Mouse (Mus musculus): ENCODE results near the gene Reep3. TPM values are rescaled to one million over a fixed set of nuclear protein-coding genes. Genes with fewer than 3 reads are reported as not detected.

The Reep3 gene
- polyA plus RNA-seq, 1 experiment from 2014 or later, result 38.6 TPM

DNA sequence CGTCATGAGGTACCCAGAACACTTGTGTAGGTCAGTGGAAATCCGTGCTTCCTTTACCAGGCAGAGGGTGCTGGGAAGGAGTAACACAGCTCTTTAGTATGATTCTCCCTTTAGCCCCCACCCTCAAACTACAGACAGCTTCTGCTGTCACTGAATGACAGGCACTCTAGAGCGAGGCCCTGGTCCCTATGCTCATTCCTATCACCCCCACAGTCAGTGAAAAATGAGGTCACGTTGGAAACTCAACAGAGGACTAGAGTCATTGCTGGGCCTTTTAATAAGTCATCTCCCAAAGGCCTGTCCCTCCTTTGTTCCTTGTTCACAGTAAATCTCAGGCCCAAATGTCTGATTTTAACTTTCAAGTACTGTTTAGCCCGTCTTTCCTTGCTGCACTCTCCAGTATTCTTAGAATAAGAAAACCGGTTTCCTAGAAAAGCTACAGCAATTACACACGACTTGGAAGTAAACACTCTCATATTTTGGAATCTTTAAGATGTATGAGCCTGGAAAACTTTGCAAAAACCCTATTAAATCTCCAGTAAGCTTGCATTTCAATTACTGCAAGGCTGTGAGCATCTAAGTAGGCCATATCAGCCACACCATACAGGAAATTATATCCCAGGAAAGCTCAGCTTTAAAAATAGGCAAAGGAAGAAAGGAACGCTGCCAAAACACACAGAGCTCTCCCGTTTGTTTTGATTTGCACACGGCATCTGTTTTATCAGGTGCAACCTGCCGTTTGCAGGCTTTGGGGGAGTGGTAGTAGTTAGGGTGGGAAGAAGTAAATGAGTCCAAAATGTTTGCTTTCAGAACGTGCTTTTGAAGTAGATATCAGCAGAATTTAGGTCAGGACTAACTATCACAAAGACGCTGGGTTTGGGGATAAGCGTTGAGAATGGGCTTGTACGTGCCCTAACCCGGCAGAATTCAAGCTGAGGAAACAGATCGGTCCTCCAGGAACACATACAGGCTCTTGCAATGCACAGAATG is 40.6 kb downstream of the Reep3 start:
- Histone ChIP-seq H3K27me3 (no peaks in the 10 kb centered on the region), H3K4me1 (replicated peaks) (peaks cover 31% of the 10 kb centered on the region), H3K27ac (peak overlapping the region; percentile 58), H3K4me2 (replicated peaks) (no peak overlapping the region), H3K4me3 (replicated peaks) (no peak overlapping the region), H3K36me3 (no peaks in the 10 kb centered on the region), H3K9ac (replicated peaks) (no peak overlapping the region), H3K9me3 (no peaks in the 10 kb centered on the region)
- no peak for ATAC-seq
- WGBS, result 82% methylated on average over 17 of the region's 17 CpGs

DNA sequence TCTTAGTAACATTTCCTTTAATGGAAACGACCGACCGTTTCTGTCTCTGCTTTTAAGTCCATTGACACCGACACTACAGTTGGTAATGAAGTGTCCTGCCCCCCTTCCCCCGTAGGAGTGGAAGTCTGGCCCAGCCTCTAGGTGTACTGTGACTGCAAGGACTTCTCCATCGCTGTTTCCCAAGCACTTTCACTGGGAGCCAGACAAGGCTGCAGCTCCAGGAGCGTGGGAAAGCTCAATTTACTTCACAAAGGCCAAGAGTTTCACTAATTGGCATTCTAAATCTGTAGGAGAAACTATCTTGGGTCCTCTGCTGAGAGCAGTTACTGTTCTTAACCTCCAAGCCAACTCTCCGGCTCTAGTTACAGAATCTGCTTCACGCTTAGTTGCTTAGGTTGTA is 43.3 kb downstream of the Reep3 start:
- Histone ChIP-seq H3K4me2 (replicated peaks) (no peak overlapping the region), H3K9me3 (no peaks in the 10 kb centered on the region), H3K27ac (peak overlapping the region; percentile 70), H3K27me3 (no peaks in the 10 kb centered on the region), H3K36me3 (no peaks in the 10 kb centered on the region), H3K4me1 (replicated peaks) (peaks cover 33% of the 10 kb centered on the region), H3K4me3 (replicated peaks) (no peak overlapping the region), H3K9ac (replicated peaks) (no peak overlapping the region)
- 10% methylated on average over 9 of the region's 9 CpGs for WGBS
- ATAC-seq, result peak; percentile 59; the same call in 1 of the 2 replicates

DNA sequence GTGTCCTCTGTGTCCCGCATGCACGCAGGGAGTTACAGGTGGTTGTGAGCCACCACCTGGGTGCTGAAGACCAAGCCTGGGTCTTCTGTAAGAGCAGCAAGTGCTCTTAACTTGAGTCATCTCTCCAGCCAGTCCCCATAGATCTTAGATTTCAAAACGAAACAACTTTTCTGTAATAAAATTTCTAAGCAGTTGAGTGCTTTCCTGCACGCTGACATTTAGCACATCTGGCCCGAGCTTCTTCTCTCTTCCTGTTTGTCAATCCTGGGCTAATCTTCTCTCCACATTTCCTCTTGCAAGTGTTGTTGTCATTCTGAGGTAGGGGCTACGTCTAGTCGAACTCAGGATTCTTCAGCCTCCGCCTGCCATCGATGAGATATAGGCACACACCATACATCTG is 44.3 kb downstream of the Reep3 start:
- Histone ChIP-seq H3K9ac (replicated peaks) (no peak overlapping the region), H3K36me3 (no peaks in the 10 kb centered on the region), H3K27ac (0 out of 2 replicates have a peak overlapping the region, but pooled peaks have one; percentile 14), H3K9me3 (no peaks in the 10 kb centered on the region), H3K4me2 (replicated peaks) (no peak overlapping the region), H3K27me3 (no peaks in the 10 kb centered on the region), H3K4me1 (replicated peaks) (peaks cover 39% of the 10 kb centered on the region), H3K4me3 (replicated peaks) (no peak overlapping the region)
- no peak for ATAC-seq
- WGBS, result 86% methylated on average over 9 of the region's 9 CpGs

DNA sequence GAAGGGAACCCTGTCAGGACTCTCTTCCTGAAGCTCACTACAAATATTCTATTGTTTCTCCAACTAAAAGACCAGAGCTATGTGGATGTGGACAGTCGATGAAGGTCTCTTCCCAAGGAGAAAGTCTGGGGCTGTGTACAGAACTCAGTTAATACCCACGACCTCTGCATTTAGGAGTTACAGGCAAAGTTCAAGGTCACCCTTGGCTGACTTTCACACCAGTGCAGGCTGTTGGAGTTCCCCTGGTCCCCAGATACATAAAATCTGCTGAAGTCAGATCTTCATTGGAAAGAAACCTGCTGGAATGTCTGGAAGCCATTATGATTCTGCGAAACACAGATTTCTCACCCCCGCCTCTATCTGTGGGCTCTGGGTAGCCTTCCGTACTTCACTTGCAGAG is 45.3 kb downstream of the Reep3 start:
- Histone ChIP-seq H3K4me2 (replicated peaks) (no peak overlapping the region), H3K27ac (no peak overlapping the region; the same call in 1 of the 2 replicates), H3K27me3 (no peaks in the 10 kb centered on the region), H3K36me3 (no peaks in the 10 kb centered on the region), H3K9ac (replicated peaks) (no peak overlapping the region), H3K9me3 (no peaks in the 10 kb centered on the region), H3K4me3 (replicated peaks) (no peak overlapping the region), H3K4me1 (replicated peaks) (peaks cover 41% of the 10 kb centered on the region)
- WGBS, result 78% methylated on average over 5 of the region's 5 CpGs
- no peak for ATAC-seq

GRCm38 (mm10) chr10:67050766-67051165 is 46.0 kb downstream of the Reep3 start:
- H3K4me1 ChIP-seq (replicated peaks), result peaks cover 39% of the 10 kb centered on the region
- ATAC-seq, result no peak
- H3K27me3 ChIP-seq, result no peaks in the 10 kb centered on the region
- H3K9ac ChIP-seq (replicated peaks), result no peak overlapping the region
- H3K27ac ChIP-seq, result no peak overlapping the region
- no peaks in the 10 kb centered on the region for H3K9me3 ChIP-seq
- 59% methylated on average over 7 of the region's 7 CpGs for WGBS
- no peak overlapping the region for H3K4me2 ChIP-seq (replicated peaks)
- no peaks in the 10 kb centered on the region for H3K36me3 ChIP-seq
- no peak overlapping the region for H3K4me3 ChIP-seq (replicated peaks)

GRCm38 (mm10) chr10:67049621-67050020 is 47.1 kb downstream of the Reep3 start:
- no peak for ATAC-seq
- WGBS, result 91% methylated on average over 7 of the region's 7 CpGs
- Histone ChIP-seq H3K4me2 (replicated peaks) (no peak overlapping the region), H3K27ac (no peak overlapping the region), H3K27me3 (no peaks in the 10 kb centered on the region), H3K36me3 (no peaks in the 10 kb centered on the region), H3K9ac (replicated peaks) (no peak overlapping the region), H3K4me3 (replicated peaks) (no peak overlapping the region), H3K9me3 (no peaks in the 10 kb centered on the region), H3K4me1 (replicated peaks) (peaks cover 49% of the 10 kb centered on the region)

DNA sequence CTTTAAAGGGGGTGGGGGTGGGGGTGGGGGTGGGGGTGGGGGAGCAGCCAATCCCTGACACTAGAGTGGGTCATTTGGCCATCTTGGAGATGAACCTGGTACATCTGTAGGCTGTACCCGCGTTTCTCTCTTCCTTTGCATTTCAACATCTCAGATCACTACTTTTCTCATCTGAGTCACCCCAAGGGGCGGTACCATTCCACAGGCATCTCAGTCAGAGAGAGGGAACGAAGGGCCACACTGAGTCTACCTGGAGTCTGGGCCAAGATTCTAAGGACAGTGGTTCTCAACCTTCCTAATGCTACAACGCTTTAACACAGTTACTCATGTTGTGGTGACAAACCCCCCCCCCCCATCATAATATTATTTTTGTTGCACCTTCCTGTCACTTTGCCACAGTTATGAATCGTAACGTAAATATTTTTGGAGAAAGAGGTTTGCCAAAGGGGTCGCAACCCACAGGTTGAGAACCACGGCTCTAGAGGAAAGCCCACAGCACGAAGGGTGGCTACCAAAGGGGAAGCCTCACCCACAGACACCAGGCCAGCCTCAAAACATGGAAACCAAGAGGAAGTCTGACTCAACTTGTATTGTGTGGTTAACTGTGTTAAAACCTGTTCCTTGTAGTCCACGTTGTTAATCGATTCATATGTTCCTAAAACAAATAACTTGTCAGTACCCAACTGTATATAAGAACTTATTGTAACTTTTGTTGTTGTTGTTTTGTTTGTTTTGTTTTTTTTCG is 47.7 kb downstream of the Reep3 start:
- WGBS, result 97% methylated on average over 13 of the region's 13 CpGs
- Histone ChIP-seq H3K36me3 (no peaks in the 10 kb centered on the region), H3K4me1 (replicated peaks) (peaks cover 55% of the 10 kb centered on the region), H3K9me3 (no peaks in the 10 kb centered on the region), H3K9ac (replicated peaks) (no peak overlapping the region), H3K4me3 (replicated peaks) (no peak overlapping the region), H3K4me2 (replicated peaks) (no peak overlapping the region), H3K27ac (no peak overlapping the region), H3K27me3 (no peaks in the 10 kb centered on the region)
- ATAC-seq, result no peak

DNA sequence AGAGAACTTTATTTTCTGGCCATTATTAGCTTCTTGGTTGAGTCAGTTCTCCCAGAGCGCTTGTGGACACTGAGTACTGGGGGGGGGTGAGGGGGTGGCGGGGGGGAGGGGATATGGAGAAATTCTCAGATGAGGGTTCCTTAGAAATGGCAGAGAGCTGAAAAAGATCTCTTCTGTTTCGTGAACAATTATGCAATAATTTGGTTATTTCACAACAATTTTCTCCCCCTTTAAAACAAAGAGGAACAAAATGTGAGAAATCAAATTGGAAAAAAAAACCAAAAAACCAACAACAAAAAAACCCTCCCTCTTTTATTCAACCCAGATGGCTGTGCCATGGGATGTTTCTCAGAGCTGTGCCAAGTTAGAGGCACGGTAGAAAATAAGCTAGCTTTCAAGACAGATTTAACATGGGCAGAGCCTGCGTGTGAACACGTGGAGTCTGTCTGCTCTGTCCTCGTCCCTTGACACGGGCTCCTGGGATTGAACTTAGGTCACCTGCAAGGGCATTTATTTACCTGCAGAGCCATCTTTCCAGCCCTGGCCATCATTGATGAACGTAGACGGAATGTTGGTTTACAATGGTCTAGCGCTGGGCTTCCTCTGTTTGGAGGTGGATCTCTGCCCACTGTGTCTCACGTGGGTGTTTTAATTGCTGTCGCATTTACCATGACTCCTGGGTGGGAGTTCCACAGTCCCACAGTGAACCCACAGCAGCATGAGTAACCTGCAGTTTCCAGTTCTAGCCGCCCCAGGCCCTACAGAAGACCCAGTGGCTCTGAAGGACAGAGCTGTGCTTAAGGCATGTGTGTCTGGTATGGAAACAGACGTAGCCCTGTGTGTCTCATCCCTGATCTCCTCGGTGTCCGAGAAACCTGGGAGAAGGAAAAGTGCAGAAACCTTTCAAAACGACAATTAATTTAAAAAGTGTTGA is 48.8 kb downstream of the Reep3 start:
- Histone ChIP-seq H3K27me3 (no peaks in the 10 kb centered on the region), H3K4me3 (replicated peaks) (no peak overlapping the region), H3K27ac (no peak overlapping the region), H3K4me2 (replicated peaks) (no peak overlapping the region), H3K9me3 (no peaks in the 10 kb centered on the region), H3K4me1 (replicated peaks) (peaks cover 49% of the 10 kb centered on the region), H3K36me3 (no peaks in the 10 kb centered on the region), H3K9ac (replicated peaks) (no peak overlapping the region)
- ATAC-seq, result no peak
- WGBS, result 87% methylated on average over 18 of the region's 18 CpGs

GRCm38 (mm10) chr10:67045192-67045899 is 51.4 kb downstream of the Reep3 start:
- Histone ChIP-seq H3K27ac (peak overlapping the region; percentile 80), H3K36me3 (no peaks in the 10 kb centered on the region), H3K4me3 (replicated peaks) (no peak overlapping the region), H3K9ac (replicated peaks) (no peak overlapping the region), H3K27me3 (no peaks in the 10 kb centered on the region), H3K9me3 (no peaks in the 10 kb centered on the region), H3K4me2 (replicated peaks) (peak overlapping the region; percentile 17), H3K4me1 (replicated peaks) (peaks cover 34% of the 10 kb centered on the region)
- ATAC-seq, result peak; percentile 81
- WGBS, result 41% methylated on average over 12 of the region's 12 CpGs

DNA sequence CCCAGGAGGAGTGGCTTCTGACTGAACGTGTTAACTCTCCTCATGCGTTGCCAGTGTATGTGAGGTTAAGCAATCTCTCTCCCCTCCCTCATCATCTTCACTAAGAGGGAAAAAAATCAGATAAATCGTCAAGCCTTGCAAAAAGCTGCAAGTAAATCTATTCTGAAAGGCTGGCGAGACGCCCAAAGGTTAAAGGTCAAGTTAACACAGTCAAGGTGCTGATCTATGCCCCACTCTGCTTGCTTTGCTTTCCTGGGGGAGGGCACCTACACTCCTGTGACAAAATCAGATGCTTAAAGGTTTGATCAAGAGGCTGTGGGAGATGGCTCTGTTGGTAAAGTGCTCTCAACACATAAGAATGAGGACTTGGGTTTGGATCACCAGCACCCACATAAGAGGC is 52.4 kb downstream of the Reep3 start:
- H3K27me3 ChIP-seq, result no peaks in the 10 kb centered on the region
- no peak for ATAC-seq
- no peaks in the 10 kb centered on the region for H3K9me3 ChIP-seq
- H3K27ac ChIP-seq, result peak overlapping the region; percentile 80; the same call in 1 of the 2 replicates
- H3K4me2 ChIP-seq (replicated peaks), result no peak overlapping the region
- H3K36me3 ChIP-seq, result no peaks in the 10 kb centered on the region
- no peak overlapping the region for H3K4me3 ChIP-seq (replicated peaks)
- peaks cover 36% of the 10 kb centered on the region for H3K4me1 ChIP-seq (replicated peaks)
- no peak overlapping the region for H3K9ac ChIP-seq (replicated peaks)
- WGBS, result 69% methylated on average over 5 of the region's 5 CpGs

DNA sequence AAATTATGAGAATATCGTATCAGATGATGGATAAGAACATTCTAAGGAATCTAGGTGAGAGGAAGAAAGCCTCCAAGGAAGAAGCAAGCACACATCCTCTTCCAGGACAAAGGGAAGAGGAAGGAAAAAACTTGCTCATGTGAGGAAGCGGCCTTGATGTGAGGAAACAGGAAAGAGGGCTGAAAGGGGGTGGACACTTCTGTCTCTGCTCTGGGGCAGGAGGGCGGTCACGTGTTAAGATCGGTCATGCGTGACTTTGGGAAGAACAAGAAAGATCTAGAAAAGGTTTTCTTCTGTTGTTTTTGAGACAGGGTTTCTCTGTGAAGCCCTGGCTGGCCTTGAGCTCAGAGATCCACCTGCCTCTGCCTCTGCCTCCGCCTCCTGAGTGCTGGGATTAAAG is 53.5 kb downstream of the Reep3 start:
- H3K4me2 ChIP-seq (replicated peaks), result no peak overlapping the region
- H3K4me3 ChIP-seq (replicated peaks), result no peak overlapping the region
- ATAC-seq, result no peak
- H3K36me3 ChIP-seq, result no peaks in the 10 kb centered on the region
- no peaks in the 10 kb centered on the region for H3K27me3 ChIP-seq
- H3K9me3 ChIP-seq, result no peaks in the 10 kb centered on the region
- no peak overlapping the region for H3K9ac ChIP-seq (replicated peaks)
- peaks cover 39% of the 10 kb centered on the region for H3K4me1 ChIP-seq (replicated peaks)
- no peak overlapping the region for H3K27ac ChIP-seq
- WGBS, result 80% methylated on average over 7 of the region's 7 CpGs
